Mouse (Mus musculus) testis, postnatal 10 days (tissue): ENCODE measurements around the gene Gm10226.
"Not testable (repeated sequence)": the region's sequence is repeated elsewhere in the genome, so short reads cannot be mapped to it uniquely, and the experiment has no call there.

Source experiments
- DNase-seq: peaks from one replicate; pipeline ENCODE4 v3.0.0; 2021; ENCODE audit warnings: low spot score

Gm10226 gene

DNA sequence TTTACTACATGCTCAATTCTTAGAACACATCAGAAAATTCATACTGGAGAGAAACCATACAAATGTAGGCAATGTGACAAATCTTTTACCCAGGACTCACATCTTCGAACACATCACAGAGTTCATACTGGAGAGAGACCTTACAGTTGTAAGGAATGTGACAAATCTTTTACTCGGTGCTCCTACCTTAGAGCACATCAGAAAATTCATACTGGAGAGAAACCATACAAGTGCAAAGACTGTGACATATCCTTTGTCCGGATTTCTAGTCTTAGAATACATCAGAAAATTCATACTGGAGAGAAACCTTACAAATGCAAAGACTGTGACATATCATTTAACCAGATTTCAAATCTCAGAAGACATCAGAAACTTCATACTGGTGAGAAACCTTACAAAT, at the start of gene Gm10226:
TSS of gene Gm10226 (plus strand) at position 301 of the 400 bp plus-strand sequence.
- no peak for DNase-seq

- no peak for DNase-seq
Observed at GRCm38 (mm10) chr17:21648791-21649190, 42.9 kb upstream of the Gm10226 start.

DNA sequence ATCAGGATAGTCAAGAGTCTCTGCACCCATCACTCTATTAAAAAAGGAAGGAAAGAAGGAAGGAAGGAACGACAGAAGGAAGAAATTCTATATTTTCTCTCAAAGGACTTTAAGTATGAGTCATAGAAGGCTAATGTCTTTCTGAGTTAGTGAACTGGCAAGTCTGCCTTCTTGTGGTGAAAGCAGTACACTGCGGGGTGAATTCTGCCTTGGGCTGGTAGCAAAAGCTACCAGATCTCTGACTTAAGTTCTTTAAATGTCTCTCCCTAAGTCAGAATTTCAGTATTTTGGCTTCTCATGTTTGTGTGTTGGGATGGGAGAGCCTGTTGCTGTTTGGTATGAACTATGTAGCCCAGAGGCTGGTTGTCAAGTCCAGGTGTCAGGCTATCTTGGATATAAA, 41.7 kb upstream of the Gm10226 start:
- no peak for DNase-seq

GRCm38 (mm10) chr17:21650364-21650907, 41.2 kb upstream of the Gm10226 start, which contains the start of gene Zfp983:
TSS of gene Zfp983 (plus strand) at chr17:21650624.
- DNase-seq: peak; percentile 75

- DNase-seq: not testable (repeated sequence)
Observed at GRCm38 (mm10) chr17:21678826-21679225, 12.8 kb upstream of the Gm10226 start.

GRCm38 (mm10) chr17:21679273-21680018, 12.2 kb upstream of the Gm10226 start:
- DNase-seq: peak; percentile 83

GRCm38 (mm10) chr17:21680019-21680376, 11.7 kb upstream of the Gm10226 start:
- not testable (repeated sequence) for DNase-seq

GRCm38 (mm10) chr17:21693342-21693741, 1.7 kb downstream of the Gm10226 start:
- DNase-seq: no peak

- no peak for DNase-seq
Observed at GRCm38 (mm10) chr17:21696073-21696472, 4.4 kb downstream of the Gm10226 start.

DNA sequence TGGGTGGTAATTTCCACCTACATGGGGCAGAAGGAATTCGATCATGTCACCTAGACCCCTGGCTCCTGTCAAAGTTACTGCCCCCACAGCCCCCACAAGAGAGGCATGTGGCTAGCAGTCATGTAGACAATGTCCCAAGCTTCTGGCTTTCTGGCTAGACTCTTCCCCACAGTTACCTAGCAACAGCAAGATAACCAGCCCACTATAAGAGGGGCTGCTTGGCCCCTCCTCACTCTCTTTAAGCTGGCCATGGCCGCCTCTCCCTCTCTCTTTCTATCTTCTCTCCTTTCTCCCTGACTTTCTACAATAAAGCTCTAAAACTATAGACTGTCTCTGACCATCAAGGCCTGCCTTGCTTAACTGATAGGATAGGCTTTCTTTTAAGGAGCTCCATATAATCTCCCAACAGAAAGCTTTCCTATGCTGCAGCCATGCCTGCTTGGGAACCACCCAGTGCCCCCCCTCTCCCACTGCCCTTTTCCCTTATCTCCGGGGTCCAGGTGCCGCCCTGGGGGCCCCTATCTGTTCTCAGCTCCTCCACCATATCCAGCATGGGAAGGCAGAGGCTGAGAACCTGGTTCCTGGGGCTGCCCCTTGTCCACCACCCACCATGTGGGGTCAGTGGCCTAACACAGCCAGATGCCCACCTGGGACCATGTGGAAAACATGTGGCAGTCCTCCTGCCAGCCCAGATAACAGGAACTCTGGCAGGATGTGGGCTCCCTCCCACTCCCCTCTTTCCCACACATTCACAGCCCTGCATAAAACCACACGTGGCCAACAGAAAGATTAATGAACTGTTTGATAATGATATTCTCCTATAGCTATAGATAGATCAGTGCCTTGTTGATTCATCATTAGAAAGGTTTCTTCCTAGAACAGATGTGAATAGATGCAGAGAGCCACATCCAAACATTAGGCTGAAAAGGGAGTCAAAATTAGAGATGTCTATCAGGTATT, 10.9 kb downstream of the Gm10226 start:
- DNase-seq: no peak

GRCm38 (mm10) chr17:21703414-21703813, 11.8 kb downstream of the Gm10226 start:
- no peak for DNase-seq

DNA sequence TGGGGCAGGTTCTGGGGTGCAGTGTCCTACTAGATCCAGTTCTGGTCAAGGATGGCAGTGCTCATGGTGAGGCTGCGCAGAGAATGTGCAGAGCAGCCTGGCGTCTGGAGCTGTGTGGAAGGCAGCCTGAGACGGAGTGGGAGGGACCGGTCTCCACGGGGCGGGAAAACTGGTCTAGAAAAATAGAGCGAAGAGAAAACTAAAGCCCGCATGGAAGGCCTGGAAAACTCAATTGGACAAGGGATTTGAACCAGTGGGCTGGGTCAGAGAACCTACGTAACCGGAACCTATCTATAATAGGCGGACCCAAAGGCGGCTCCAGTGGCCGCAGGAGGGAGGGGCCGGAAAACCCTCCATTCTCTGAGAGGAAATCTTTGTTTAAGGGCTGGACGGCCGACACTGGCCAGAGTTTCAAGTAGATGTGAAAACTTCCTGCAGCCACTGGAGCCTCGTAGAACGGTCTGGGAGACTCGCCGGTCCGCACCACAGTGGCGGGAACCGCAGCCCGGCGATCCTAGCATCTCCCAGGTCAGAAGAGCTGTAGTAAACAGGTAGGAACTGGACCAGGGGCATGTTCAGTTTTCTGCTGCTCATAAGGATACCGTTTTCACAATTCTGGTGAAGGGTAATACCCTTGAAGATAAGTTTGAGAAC, 15.8 kb downstream of the Gm10226 start, which contains the start of gene Zfp760:
TSS of gene Zfp760 (plus strand) at position 399 of the 654 bp plus-strand sequence.
- DNase-seq: peak; percentile 81

DNA sequence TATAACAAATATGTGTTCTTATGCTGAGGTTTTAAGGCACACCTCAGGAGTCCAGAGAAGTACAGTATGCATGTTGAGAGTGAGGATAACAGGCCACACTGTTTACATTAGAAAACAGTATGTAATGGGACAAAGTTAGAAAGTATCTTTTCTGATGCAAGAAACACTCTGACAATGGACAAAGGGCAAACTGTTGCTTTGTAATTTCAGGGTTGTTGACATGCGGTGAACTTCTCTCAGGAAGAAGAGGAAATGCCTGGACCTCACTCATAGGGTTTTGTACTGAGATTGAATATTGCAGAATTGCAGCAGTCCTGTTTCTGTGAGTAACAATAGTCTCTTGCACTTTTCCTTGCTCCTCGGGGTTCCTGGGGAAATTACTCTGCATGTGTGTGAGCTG, 16.7 kb downstream of the Gm10226 start:
- no peak for DNase-seq

- DNase-seq: not testable (repeated sequence)
Observed at GRCm38 (mm10) chr17:21730495-21730894, 38.8 kb downstream of the Gm10226 start, which contains the start of gene Zfp229. TSS of gene Zfp229 (plus strand) at chr17:21730795.

GRCm38 (mm10) chr17:21733049-21733448, 41.4 kb downstream of the Gm10226 start:
- no peak for DNase-seq

- peak; percentile 76 for DNase-seq
Observed at GRCm38 (mm10) chr17:21733529-21734031, 41.9 kb downstream of the Gm10226 start.
